Mouse (Mus musculus): ENCODE results near the gene Rpa1.
"Not testable (repeated sequence)": the region's sequence is repeated elsewhere in the genome, so short reads cannot be mapped to it uniquely, and the experiment has no call there.

Rpa1 gene

GRCm38 (mm10) chr11:75287940-75288339, 60.2 kb downstream of the Rpa1 start:
- DNase-seq (ENCODE audit: low read depth, low spot score) = no peak

- DNase-seq (ENCODE audit: low read depth, low spot score) = peak; percentile 42
Measured at GRCm38 (mm10) chr11:75286868-75287267, 61.3 kb downstream of the Rpa1 start.

- DNase-seq (ENCODE audit: low read depth, low spot score) = no peak
Measured at GRCm38 (mm10) chr11:75285893-75286467, 62.1 kb downstream of the Rpa1 start.

- DNase-seq (ENCODE audit: low read depth, low spot score) = not testable (repeated sequence)
Measured at GRCm38 (mm10) chr11:75283784-75284183, 64.3 kb downstream of the Rpa1 start.

GRCm38 (mm10) chr11:75282496-75283120, 65.5 kb downstream of the Rpa1 start:
- DNase-seq (ENCODE audit: low read depth, low spot score) = peak; percentile 80

- DNase-seq (ENCODE audit: low read depth, low spot score) = no peak
Measured at GRCm38 (mm10) chr11:75281380-75282256, 66.5 kb downstream of the Rpa1 start.

GRCm38 (mm10) chr11:75280435-75281001, 67.6 kb downstream of the Rpa1 start:
- DNase-seq (ENCODE audit: low read depth, low spot score) = no peak

GRCm38 (mm10) chr11:75280066-75280410, 68.1 kb downstream of the Rpa1 start:
- no peak for DNase-seq (ENCODE audit: low read depth, low spot score)

GRCm38 (mm10) chr11:75279342-75280065, 68.6 kb downstream of the Rpa1 start:
- DNase-seq (ENCODE audit: low read depth, low spot score) = peak; percentile 73

GRCm38 (mm10) chr11:75279013-75279341, 69.1 kb downstream of the Rpa1 start:
- DNase-seq (ENCODE audit: low read depth, low spot score) = no peak

- DNase-seq (ENCODE audit: low read depth, low spot score) = no peak
Measured at GRCm38 (mm10) chr11:75278115-75278514, 70.0 kb downstream of the Rpa1 start.

GRCm38 (mm10) chr11:75275035-75275434, 73.1 kb downstream of the Rpa1 start:
- no peak for DNase-seq (ENCODE audit: low read depth, low spot score)

- no peak for DNase-seq (ENCODE audit: low read depth, low spot score)
Measured at GRCm38 (mm10) chr11:75273466-75273865, 74.7 kb downstream of the Rpa1 start.

- no peak for DNase-seq (ENCODE audit: low read depth, low spot score)
Measured at GRCm38 (mm10) chr11:75270985-75271434, 77.1 kb downstream of the Rpa1 start.

- no peak for DNase-seq (ENCODE audit: low read depth, low spot score)
Measured at GRCm38 (mm10) chr11:75270276-75270984, 77.7 kb downstream of the Rpa1 start.

- DNase-seq (ENCODE audit: low read depth, low spot score) = no peak
Measured at GRCm38 (mm10) chr11:75269213-75269612, 78.9 kb downstream of the Rpa1 start.

GRCm38 (mm10) chr11:75268492-75268891, 79.6 kb downstream of the Rpa1 start:
- DNase-seq (ENCODE audit: low read depth, low spot score) = no peak

GRCm38 (mm10) chr11:75267826-75268281, 80.3 kb downstream of the Rpa1 start:
- DNase-seq (ENCODE audit: low read depth, low spot score) = no peak

GRCm38 (mm10) chr11:75265545-75265944, 82.6 kb downstream of the Rpa1 start:
- DNase-seq (ENCODE audit: low read depth, low spot score) = no peak

- peak; percentile 61 for DNase-seq (ENCODE audit: low read depth, low spot score)
Measured at GRCm38 (mm10) chr11:75264550-75264949, 83.6 kb downstream of the Rpa1 start.

GRCm38 (mm10) chr11:75263964-75264312, 84.2 kb downstream of the Rpa1 start:
- DNase-seq (ENCODE audit: low read depth, low spot score) = no peak

Data from R1 (cell line).